Mouse (Mus musculus) liver, postnatal 0 days (tissue): Measurements from ENCODE around the gene Tmem123. TPM values are rescaled to one million over a fixed set of nuclear protein-coding genes. Genes with fewer than 3 reads are reported as not detected.
A peak's percentile ranks its signal among the peaks of the same experiment; 100 is the strongest.

ENCODE experiments used
- ATAC-seq: fragments of 200-750 bp; cut with Nextera tagmentation; 2 replicates; pipeline ENCODE4 v1.8.0; 2017; ENCODE audit warnings: mild to moderate bottlenecking, moderate library complexity
- DNase-seq: peaks from one replicate; pipeline ENCODE4 v3.0.0-alpha.2; 2016
- H3K27ac ChIP-seq: fragments of 300-500 bp; sonication (generic); 2 replicates; pipeline ENCODE4 v1.5.1; 2014; ENCODE audit warnings: antibody characterized with exemption, moderate library complexity, mild to moderate bottlenecking, low read depth
- H3K27me3 ChIP-seq: fragments of 300-500 bp; sonication (generic); 2 replicates; pipeline ENCODE4 v1.6.1; 2014; ENCODE audit warnings: low read length, control low read depth, mixed read lengths; ENCODE audit not compliant: insufficient read depth
- H3K36me3 ChIP-seq: fragments of 300-500 bp; sonication (generic); replicated peaks from 2 replicates; pipeline ENCODE4 v1.6.1; 2014; ENCODE audit warnings: mild to moderate bottlenecking, control low read depth, low read length, moderate library complexity, mixed read lengths; ENCODE audit not compliant: insufficient read depth
- H3K4me1 ChIP-seq: fragments of 300-500 bp; sonication (generic); 2 replicates; pipeline ENCODE4 v1.6.1; 2014; ENCODE audit warnings: antibody characterized with exemption, mild to moderate bottlenecking, control low read depth; ENCODE audit not compliant: insufficient read depth
- H3K4me2 ChIP-seq: fragments of 300-500 bp; sonication (generic); 2 replicates; pipeline ENCODE4 v1.6.1; 2014; ENCODE audit warnings: low read depth, mild to moderate bottlenecking, low read length, moderate library complexity, mixed read lengths
- H3K4me3 ChIP-seq: fragments of 300-500 bp; sonication (generic); 2 replicates; pipeline ENCODE4 v1.5.1; 2014; ENCODE audit warnings: low read depth, low read length
- H3K9ac ChIP-seq: fragments of 300-500 bp; sonication (generic); replicated peaks from 2 replicates; pipeline ENCODE4 v1.6.1; 2014; ENCODE audit warnings: mild to moderate bottlenecking, moderate library complexity
- H3K9me3 ChIP-seq: fragments of 300-500 bp; sonication (generic); 2 replicates; pipeline ENCODE4 v1.6.1; 2016; ENCODE audit warnings: mild to moderate bottlenecking, control low read depth, low read length, mixed read lengths
- CTCF ChIP-seq: sonication (generic); IDR thresholded peaks from 2 replicates; pipeline ENCODE4 v1.5.1; 2016; ENCODE audit warnings: antibody characterized with exemption, low read depth
- EP300 ChIP-seq: IDR thresholded peaks from 2 replicates; pipeline ENCODE4 v1.6.1; 2016; ENCODE audit warnings: antibody characterized with exemption, low read depth, mild to moderate bottlenecking
- WGBS: fragments of 180-500 bp; shearing (Covaris S2); extraction: QIAGEN DNeasy Blood & Tissue Kit; methylation state at CpG from one replicate; pipeline ENCODE4 v1.1.7; 2014; ENCODE audit not compliant: insufficient replicate concordance; 5-methylcytosine and 5-hydroxymethylcytosine counted together
- microRNA-seq: library from miRNA; unstranded; fragments of <30 nt; microRNA quantifications from one replicate; pipeline ENCODE4, GENCODE M21; 2016
- polyA plus RNA-seq: library from polyadenylated mRNA; unstranded; fragments of >200 nt; fragmentation: Nextera tagmentation; extraction: Ambion mirVana; gene quantifications from 2 replicates; pipeline ENCODE4 v1.2.1, GENCODE M21; 2015

Gene Tmem123
- polyA plus RNA-seq, 1 experiment from 2014 or later, result 29.2 TPM

- Histone ChIP-seq H3K27ac (peak within 1 kb of the TSS; percentile 98), H3K4me3 (peak within 1 kb of the TSS; percentile 70), H3K36me3 (peaks cover 14% of the 10 kb centered on the region), H3K9me3 (no peaks in the 10 kb centered on the region), H3K4me1 (peaks cover 11% of the 10 kb centered on the region), H3K9ac (peak within 1 kb of the TSS; percentile 87), H3K4me2 (peak within 1 kb of the TSS; percentile 73), H3K27me3 (no peaks in the 10 kb centered on the region)
- WGBS, result under 1% methylated on average over 68 of the region's 68 CpGs
- peak; percentile 97 for DNase-seq
- peak; percentile 23; the same call in 1 of the 2 replicates for TF ChIP-seq CTCF
- TF ChIP-seq EP300, result peak; percentile 67; the same call in 1 of the 2 replicates
- ATAC-seq, result peak; percentile 95
Observed at GRCm38 (mm10) chr9:7836905-7837805, 73.3 kb downstream of the Tmem123 start, which contains the start of gene Birc2. TSS of gene Birc2 (minus strand) at chr9:7837064.

- Histone ChIP-seq H3K36me3 (peaks cover 14% of the 10 kb centered on the region), H3K9me3 (no peaks in the 10 kb centered on the region), H3K4me3 (peak overlapping the region; percentile 70), H3K9ac (peak overlapping the region; percentile 87), H3K4me2 (peak overlapping the region; percentile 73), H3K27me3 (no peaks in the 10 kb centered on the region), H3K27ac (peak overlapping the region; percentile 98), H3K4me1 (peaks cover 11% of the 10 kb centered on the region)
- ATAC-seq (peak; percentile 15; the same call in 1 of the 2 replicates), DNase-seq (peak; percentile 67)
- 23% methylated on average over 14 of the region's 14 CpGs for WGBS
- TF ChIP-seq CTCF, result no peak
- no peak for TF ChIP-seq EP300
Observed at GRCm38 (mm10) chr9:7837806-7838440, 74.1 kb downstream of the Tmem123 start.

GRCm38 (mm10) chr9:7841221-7841620 is 77.4 kb downstream of the Tmem123 start:
- H3K9ac ChIP-seq, result no peak overlapping the region
- WGBS, result 81% methylated on average over 6 of the region's 6 CpGs
- no peak overlapping the region for H3K4me3 ChIP-seq
- H3K27me3 ChIP-seq, result no peaks in the 10 kb centered on the region
- H3K36me3 ChIP-seq, result no peaks in the 10 kb centered on the region
- ATAC-seq, result no peak
- DNase-seq, result no peak
- no peak overlapping the region for H3K4me2 ChIP-seq
- H3K9me3 ChIP-seq, result no peaks in the 10 kb centered on the region
- H3K27ac ChIP-seq, result no peak overlapping the region
- peaks cover 8% of the 10 kb centered on the region; the same call in 1 of the 2 replicates for H3K4me1 ChIP-seq
- TF ChIP-seq CTCF (no peak), EP300 (no peak)

Small RNA genes lying within 50 kb of the gene (microRNA-seq; reads per million reads assigned to microRNA genes)
- 3.6 reads per million for gene Mir5618

Other genes starting within 250 kb of the Tmem123 start
- gene Mmp8, start 205.6 kb upstream of the Tmem123 start, polyA plus RNA-seq, result 16.8 and 17.2 TPM in 2 replicates
- gene Mmp27, start 192.6 kb upstream of the Tmem123 start, polyA plus RNA-seq, result 0.33 and 0.38 TPM in 2 replicates
- gene Mmp20, start 135.8 kb upstream of the Tmem123 start, polyA plus RNA-seq, result not detected in 2 replicates
- gene Mmp7, start 72.0 kb upstream of the Tmem123 start, polyA plus RNA-seq, result not detected in 2 replicates
- gene Birc2, start 73.0 kb downstream of the Tmem123 start, polyA plus RNA-seq, result 11.8 and 13.8 TPM in 2 replicates
- 7.2 and 7.8 TPM in 2 replicates for gene Birc3, start 109.1 kb downstream of the Tmem123 start, polyA plus RNA-seq
- 4.3 and 4.8 TPM in 2 replicates for gene Yap1, start 240.6 kb downstream of the Tmem123 start, polyA plus RNA-seq